Mouse (Mus musculus) C2C12 (cell line): ENCODE measurements around the gene Soat2.

Experiments used
- CEBPB ChIP-seq: IDR thresholded peaks from one replicate; pipeline ENCODE4 v1.6.1; 2011; ENCODE audit warnings: low read depth, mild to moderate bottlenecking, control low read depth, moderate library complexity
- CTCF ChIP-seq: IDR thresholded peaks from one replicate; pipeline ENCODE4 v1.5.1; 2011; ENCODE audit not compliant: control insufficient read depth, insufficient read depth, insufficient read length
- MAX ChIP-seq: IDR thresholded peaks from one replicate; pipeline ENCODE4 v1.6.1; 2011; ENCODE audit warnings: mild to moderate bottlenecking, control low read depth
- MYOD1 ChIP-seq: IDR thresholded peaks from one replicate; pipeline ENCODE4 v1.6.1; 2011; ENCODE audit warnings: low read depth; ENCODE audit not compliant: control insufficient read depth, insufficient read length
- MYOG ChIP-seq: IDR thresholded peaks from one replicate; pipeline ENCODE4 v1.6.1; 2011; ENCODE audit not compliant: control insufficient read depth, insufficient read length; ENCODE audit errors: extremely low read depth
- USF1 ChIP-seq: IDR thresholded peaks from one replicate; pipeline ENCODE4 v1.6.1; 2011; ENCODE audit warnings: low read depth, mild to moderate bottlenecking, control low read depth, moderate library complexity

DNA sequence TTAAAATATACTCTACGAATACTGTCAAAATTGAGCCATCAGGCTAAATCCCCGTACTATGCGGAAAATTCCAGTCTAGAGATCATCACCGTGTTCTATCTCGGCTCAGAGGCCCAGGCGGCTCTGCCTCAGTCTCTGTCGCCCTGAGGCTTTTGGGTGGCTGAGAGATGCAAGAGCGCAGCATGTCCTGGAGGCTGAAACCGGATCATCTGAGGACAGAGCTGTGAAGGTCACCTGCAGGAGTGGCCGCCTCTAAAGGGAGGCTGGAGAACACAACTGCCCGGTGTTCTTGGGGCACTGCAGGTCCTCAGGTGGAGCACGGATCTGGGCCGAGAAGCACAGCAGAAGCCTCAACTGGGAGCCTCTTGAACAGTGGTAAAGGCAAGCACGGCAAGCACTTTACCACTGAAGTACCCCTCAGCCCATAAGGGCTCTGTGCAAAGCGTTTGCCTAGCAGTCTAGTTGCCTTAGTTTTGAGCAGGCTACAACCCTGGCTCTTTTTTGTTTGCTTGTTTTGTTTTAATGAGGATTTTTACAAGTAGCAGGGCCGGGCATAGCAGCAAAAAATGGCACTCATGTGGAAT is 25.5 kb downstream of the Soat2 start:
- no peak for TF ChIP-seq CTCF
- no peak for TF ChIP-seq MYOG
- TF ChIP-seq USF1, result no peak
- TF ChIP-seq MAX, result no peak
- no peak for TF ChIP-seq CEBPB
- no peak for TF ChIP-seq MYOD1
